Mouse (Mus musculus): ENCODE measurements around the gene Slc35a1. TPM values are rescaled to one million over a fixed set of nuclear protein-coding genes. Genes with fewer than 3 reads are reported as not detected.

The Slc35a1 gene
- total and polyA plus RNA-seq, 2 experiments from 2014 or later = 35.9 to 37.9 TPM

GRCm38 (mm10) chr4:34615303-34615702, 71.9 kb downstream of the Slc35a1 start:
- DNase-seq = no peak
- Histone ChIP-seq H3K4me1 (ENCODE audit: insufficient read depth) (peaks cover 16% of the 10 kb centered on the region), H3K4me3 (ENCODE audit: low read depth, low read length) (peak overlapping the region; percentile 87), H3K9me3 (ENCODE audit: low read length) (no peaks in the 10 kb centered on the region), H3K4me2 (ENCODE audit: low read depth) (peak overlapping the region; percentile 90), H3K27me3 (ENCODE audit: insufficient read depth, low read length) (no peaks in the 10 kb centered on the region), H3K27ac (ENCODE audit: low read depth, low read length) (peak overlapping the region; percentile 86), H3K36me3 (ENCODE audit: insufficient read depth) (0 out of 2 replicates have a peak, but pooled peaks cover 3% of the 10 kb centered on the region), H3K9ac (peak overlapping the region; percentile 85)
- no peak for TF ChIP-seq CTCF (IDR thresholded peaks at IDR 0.05; ENCODE audit: low read depth)
- 3% methylated on average over 13 of the region's 13 CpGs for WGBS
- peak; percentile 21 for ATAC-seq

- no peaks in the 10 kb centered on the region for H3K9me3 ChIP-seq (ENCODE audit: low read length)
- peak within 1 kb of the TSS; percentile 85 for H3K9ac ChIP-seq
- H3K27ac ChIP-seq (ENCODE audit: low read depth, low read length) = peak within 1 kb of the TSS; percentile 86
- TF ChIP-seq CTCF (IDR thresholded peaks at IDR 0.05; ENCODE audit: low read depth) = peak; percentile 62
- H3K4me1 ChIP-seq (ENCODE audit: insufficient read depth) = peaks cover 16% of the 10 kb centered on the region
- H3K36me3 ChIP-seq (ENCODE audit: insufficient read depth) = peaks cover 5% of the 10 kb centered on the region; the same call in 1 of the 2 replicates
- H3K27me3 ChIP-seq (ENCODE audit: insufficient read depth, low read length) = no peaks in the 10 kb centered on the region
- ATAC-seq = peak; percentile 99
- peak within 1 kb of the TSS; percentile 87 for H3K4me3 ChIP-seq (ENCODE audit: low read depth, low read length)
- peak; percentile 92 for DNase-seq
- WGBS = under 1% methylated on average over 42 of the region's 42 CpGs
- H3K4me2 ChIP-seq (ENCODE audit: low read depth) = peak within 1 kb of the TSS; percentile 90
Measured at GRCm38 (mm10) chr4:34614630-34615094, 72.6 kb downstream of the Slc35a1 start, which contains the start of the genes Orc3 and Rars2. Gene Orc3 (minus strand): TSS chr4:34614944. Gene Rars2 (plus strand): TSS chr4:34614957.

- Histone ChIP-seq H3K9ac (peak overlapping the region; percentile 85; the same call in 1 of the 2 replicates), H3K27me3 (ENCODE audit: insufficient read depth, low read length) (no peaks in the 10 kb centered on the region), H3K4me1 (ENCODE audit: insufficient read depth) (peaks cover 16% of the 10 kb centered on the region), H3K27ac (ENCODE audit: low read depth, low read length) (no peak overlapping the region), H3K9me3 (ENCODE audit: low read length) (no peaks in the 10 kb centered on the region), H3K4me3 (ENCODE audit: low read depth, low read length) (peak overlapping the region; percentile 87), H3K4me2 (ENCODE audit: low read depth) (peak overlapping the region; percentile 90), H3K36me3 (ENCODE audit: insufficient read depth) (peaks cover 12% of the 10 kb centered on the region)
- no peak for DNase-seq
- no peak for TF ChIP-seq CTCF (IDR thresholded peaks at IDR 0.05; ENCODE audit: low read depth)
- WGBS = 61% methylated on average over 6 of the region's 6 CpGs
- ATAC-seq = no peak
Measured at GRCm38 (mm10) chr4:34613571-34614145, 73.6 kb downstream of the Slc35a1 start.

Other genes starting within 250 kb of the Slc35a1 start
- 131 and 147 TPM in 2 replicates for gene Akirin2, start 136.5 kb downstream of the Slc35a1 start, total RNA-seq (2014; rRNA removed)
- gene Akirin2, start 136.5 kb downstream of the Slc35a1 start, polyA plus RNA-seq (2015; fragmentation: Nextera tagmentation; extraction: Ambion mirVana) = 79.9 and 94.6 TPM in 2 replicates
- gene Orc3, start 72.5 kb downstream of the Slc35a1 start, total RNA-seq (2014; rRNA removed) = 82.4 and 88.0 TPM in 2 replicates
- 66.6 and 68.0 TPM in 2 replicates for gene Orc3, start 72.5 kb downstream of the Slc35a1 start, polyA plus RNA-seq (2015; fragmentation: Nextera tagmentation; extraction: Ambion mirVana)
- 28.7 and 30.5 TPM in 2 replicates for gene Rars2, start 72.5 kb downstream of the Slc35a1 start, total RNA-seq (2014; rRNA removed)
- gene Rars2, start 72.5 kb downstream of the Slc35a1 start, polyA plus RNA-seq (2015; fragmentation: Nextera tagmentation; extraction: Ambion mirVana) = 42.4 and 48.8 TPM in 2 replicates
- 5.7 and 6.2 TPM in 2 replicates for gene Cfap206, start 42.8 kb upstream of the Slc35a1 start, total RNA-seq (2014; rRNA removed)
- gene Cfap206, start 42.8 kb upstream of the Slc35a1 start, polyA plus RNA-seq (2015; fragmentation: Nextera tagmentation; extraction: Ambion mirVana) = 5.7 and 6.3 TPM in 2 replicates
- gene Gm136, start 68.8 kb upstream of the Slc35a1 start, total RNA-seq (2014; rRNA removed) = not detected in 2 replicates
- 0.23 TPM in 1 of 2 replicates, not detected in the other for gene Gm136, start 68.8 kb upstream of the Slc35a1 start, polyA plus RNA-seq (2015; fragmentation: Nextera tagmentation; extraction: Ambion mirVana)
- 28.0 and 30.7 TPM in 2 replicates for gene Smim8, start 91.0 kb upstream of the Slc35a1 start, total RNA-seq (2014; rRNA removed)
- 54.9 and 66.4 TPM in 2 replicates for gene Smim8, start 91.0 kb upstream of the Slc35a1 start, polyA plus RNA-seq (2015; fragmentation: Nextera tagmentation; extraction: Ambion mirVana)
- 37.2 and 46.3 TPM in 2 replicates for gene Zfp292, start 195.5 kb upstream of the Slc35a1 start, total RNA-seq (2014; rRNA removed)
- gene Zfp292, start 195.5 kb upstream of the Slc35a1 start, polyA plus RNA-seq (2015; fragmentation: Nextera tagmentation; extraction: Ambion mirVana) = 12.0 and 16.7 TPM in 2 replicates
- not detected in 2 replicates for gene Cga, start 206.3 kb upstream of the Slc35a1 start, total RNA-seq (2014; rRNA removed)
- gene Cga, start 206.3 kb upstream of the Slc35a1 start, polyA plus RNA-seq (2015; fragmentation: Nextera tagmentation; extraction: Ambion mirVana) = not detected in 2 replicates

All from forebrain, postnatal 0 days (tissue).